Mouse (Mus musculus): ENCODE measurements around the gene Ulk2. TPM values are rescaled to one million over a fixed set of nuclear protein-coding genes. Genes with fewer than 3 reads are reported as not detected.
"Not testable (repeated sequence)": the region's sequence is repeated elsewhere in the genome, so short reads cannot be mapped to it uniquely, and the experiment has no call there.

The Ulk2 gene
- polyA plus RNA-seq, 1 experiment from 2014 or later = 17.7 TPM

GRCm38 (mm10) chr11:61854211-61854987, 474 bp downstream of the Ulk2 start:
- peak; percentile 82 for DNase-seq (ENCODE audit: low spot score)
- H3K27ac ChIP-seq (replicated peaks; ENCODE audit: low read depth, low read length) = peak overlapping the region; percentile 80
- peak; percentile 75 for ATAC-seq (ENCODE audit: insufficient number of reproducible peaks, low FRiP score, low TSS enrichment, low read depth)
- no peaks in the 10 kb centered on the region for H3K36me3 ChIP-seq (ENCODE audit: control insufficient read depth, insufficient read depth, low read length)
- WGBS = under 1% methylated on average over 87 of the region's 87 CpGs
- H3K4me1 ChIP-seq (ENCODE audit: control insufficient read depth, insufficient read depth, low read length) = no peaks in the 10 kb centered on the region
- no peaks in the 10 kb centered on the region for H3K27me3 ChIP-seq (ENCODE audit: control insufficient read depth, insufficient read depth, low read length)
- peak overlapping the region; percentile 79 for H3K4me2 ChIP-seq (ENCODE audit: low read depth, severe bottlenecking)
- H3K4me3 ChIP-seq (ENCODE audit: low read depth, low read length) = peak overlapping the region; percentile 95
- H3K9ac ChIP-seq (ENCODE audit: low read length) = peak overlapping the region; percentile 91
- H3K9me3 ChIP-seq (ENCODE audit: control insufficient read depth, low read length) = no peaks in the 10 kb centered on the region

DNA sequence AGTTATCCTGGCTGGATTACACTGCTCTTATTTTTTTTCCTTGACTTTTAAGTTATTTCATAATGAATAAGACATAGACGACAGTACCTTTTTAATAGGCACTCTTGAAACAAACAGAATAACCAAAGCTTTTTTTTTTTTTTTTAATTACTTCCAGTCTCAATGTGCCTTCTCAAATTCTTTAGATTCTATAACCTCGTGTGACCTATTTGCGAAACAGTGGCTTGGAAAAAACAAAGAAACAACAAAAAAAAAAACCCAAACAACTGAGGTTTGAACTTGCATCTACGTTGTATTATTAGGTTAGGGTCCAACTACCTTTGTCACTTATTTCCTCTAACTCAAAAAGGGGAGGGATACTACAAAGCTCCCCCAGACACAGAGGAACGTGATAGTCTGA, 1.2 kb downstream of the Ulk2 start:
- H3K4me3 ChIP-seq (ENCODE audit: low read depth, low read length) = peak overlapping the region; percentile 95
- 12% methylated on average over 5 of the region's 5 CpGs for WGBS
- no peak for ATAC-seq (ENCODE audit: insufficient number of reproducible peaks, low FRiP score, low TSS enrichment, low read depth)
- H3K4me1 ChIP-seq (ENCODE audit: control insufficient read depth, insufficient read depth, low read length) = no peaks in the 10 kb centered on the region
- peak overlapping the region; percentile 79 for H3K4me2 ChIP-seq (ENCODE audit: low read depth, severe bottlenecking)
- peak overlapping the region; percentile 91 for H3K9ac ChIP-seq (ENCODE audit: low read length)
- H3K36me3 ChIP-seq (ENCODE audit: control insufficient read depth, insufficient read depth, low read length) = no peaks in the 10 kb centered on the region
- no peaks in the 10 kb centered on the region for H3K27me3 ChIP-seq (ENCODE audit: control insufficient read depth, insufficient read depth, low read length)
- no peaks in the 10 kb centered on the region for H3K9me3 ChIP-seq (ENCODE audit: control insufficient read depth, low read length)
- no peak for DNase-seq (ENCODE audit: low spot score)
- H3K27ac ChIP-seq (replicated peaks; ENCODE audit: low read depth, low read length) = no peak overlapping the region

GRCm38 (mm10) chr11:61852916-61853315, 2.0 kb downstream of the Ulk2 start:
- DNase-seq (ENCODE audit: low spot score) (no peak), ATAC-seq (ENCODE audit: insufficient number of reproducible peaks, low FRiP score, low TSS enrichment, low read depth) (no peak)
- H3K9ac ChIP-seq (ENCODE audit: low read length) = no peak overlapping the region
- no peaks in the 10 kb centered on the region for H3K9me3 ChIP-seq (ENCODE audit: control insufficient read depth, low read length)
- H3K4me3 ChIP-seq (ENCODE audit: low read depth, low read length) = no peak overlapping the region
- no peaks in the 10 kb centered on the region for H3K4me1 ChIP-seq (ENCODE audit: control insufficient read depth, insufficient read depth, low read length)
- no peaks in the 10 kb centered on the region for H3K27me3 ChIP-seq (ENCODE audit: control insufficient read depth, insufficient read depth, low read length)
- H3K4me2 ChIP-seq (ENCODE audit: low read depth, severe bottlenecking) = peak overlapping the region; percentile 7; the same call in 1 of the 2 replicates
- no peak overlapping the region for H3K27ac ChIP-seq (replicated peaks; ENCODE audit: low read depth, low read length)
- H3K36me3 ChIP-seq (ENCODE audit: control insufficient read depth, insufficient read depth, low read length) = no peaks in the 10 kb centered on the region

GRCm38 (mm10) chr11:61851195-61851594, 3.7 kb downstream of the Ulk2 start:
- H3K27me3 ChIP-seq (ENCODE audit: control insufficient read depth, insufficient read depth, low read length) = no peaks in the 10 kb centered on the region
- no peak overlapping the region for H3K9ac ChIP-seq (ENCODE audit: low read length)
- WGBS = 84% methylated on average over 3 of the region's 3 CpGs

GRCm38 (mm10) chr11:61840663-61841062, 14.2 kb downstream of the Ulk2 start:
- not testable (repeated sequence) for H3K4me1 ChIP-seq (ENCODE audit: control insufficient read depth, insufficient read depth, low read length); DNase-seq (ENCODE audit: low spot score); ATAC-seq (ENCODE audit: insufficient number of reproducible peaks, low FRiP score, low TSS enrichment, low read depth); H3K27ac ChIP-seq (replicated peaks; ENCODE audit: low read depth, low read length); H3K4me3 ChIP-seq (ENCODE audit: low read depth, low read length); H3K27me3 ChIP-seq (ENCODE audit: control insufficient read depth, insufficient read depth, low read length); H3K4me2 ChIP-seq (ENCODE audit: low read depth, severe bottlenecking); H3K9me3 ChIP-seq (ENCODE audit: control insufficient read depth, low read length); H3K36me3 ChIP-seq (ENCODE audit: control insufficient read depth, insufficient read depth, low read length); H3K9ac ChIP-seq (ENCODE audit: low read length)
- WGBS = 66% methylated on average over 3 of the region's 3 CpGs

More at GRCm38 (mm10) chr11:61851195-61851594, 3.7 kb downstream of the Ulk2 start:
- H3K9me3 ChIP-seq (ENCODE audit: control insufficient read depth, low read length) = no peaks in the 10 kb centered on the region
- no peaks in the 10 kb centered on the region for H3K36me3 ChIP-seq (ENCODE audit: control insufficient read depth, insufficient read depth, low read length)
- H3K4me1 ChIP-seq (ENCODE audit: control insufficient read depth, insufficient read depth, low read length) = no peaks in the 10 kb centered on the region
- ATAC-seq (ENCODE audit: insufficient number of reproducible peaks, low FRiP score, low TSS enrichment, low read depth) (no peak), DNase-seq (ENCODE audit: low spot score) (no peak)
- H3K4me3 ChIP-seq (ENCODE audit: low read depth, low read length) = no peak overlapping the region
- no peak overlapping the region for H3K27ac ChIP-seq (replicated peaks; ENCODE audit: low read depth, low read length)
- no peak overlapping the region for H3K4me2 ChIP-seq (ENCODE audit: low read depth, severe bottlenecking)

DNA sequence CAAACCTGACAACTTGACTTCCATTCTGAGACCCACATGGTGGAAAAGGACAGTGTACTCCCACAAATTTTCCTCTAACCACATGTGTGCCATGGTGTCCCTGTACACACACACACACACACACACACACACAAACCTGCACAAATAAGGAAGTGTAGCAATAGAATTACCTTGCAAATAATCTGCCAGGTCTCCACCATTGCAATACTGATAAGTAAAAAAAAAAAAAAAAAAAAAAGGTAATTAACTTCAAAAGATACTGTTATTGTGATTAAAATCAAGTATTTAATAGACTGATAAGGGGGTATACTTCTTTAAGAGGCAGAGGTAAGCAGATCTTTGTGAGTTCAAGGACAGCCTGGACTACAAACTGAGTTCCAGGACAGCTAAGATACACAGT, 14.9 kb downstream of the Ulk2 start:
- ATAC-seq (ENCODE audit: insufficient number of reproducible peaks, low FRiP score, low TSS enrichment, low read depth) (no peak), DNase-seq (ENCODE audit: low spot score) (no peak)
- no peak overlapping the region for H3K9ac ChIP-seq (ENCODE audit: low read length)
- no peaks in the 10 kb centered on the region for H3K27me3 ChIP-seq (ENCODE audit: control insufficient read depth, insufficient read depth, low read length)
- H3K27ac ChIP-seq (replicated peaks; ENCODE audit: low read depth, low read length) = no peak overlapping the region
- H3K9me3 ChIP-seq (ENCODE audit: control insufficient read depth, low read length) = no peaks in the 10 kb centered on the region
- no peaks in the 10 kb centered on the region for H3K36me3 ChIP-seq (ENCODE audit: control insufficient read depth, insufficient read depth, low read length)
- no peak overlapping the region for H3K4me2 ChIP-seq (ENCODE audit: low read depth, severe bottlenecking)
- H3K4me1 ChIP-seq (ENCODE audit: control insufficient read depth, insufficient read depth, low read length) = no peaks in the 10 kb centered on the region
- H3K4me3 ChIP-seq (ENCODE audit: low read depth, low read length) = no peak overlapping the region

- DNase-seq (ENCODE audit: low spot score) (no peak), ATAC-seq (ENCODE audit: insufficient number of reproducible peaks, low FRiP score, low TSS enrichment, low read depth) (no peak)
- H3K9ac ChIP-seq (ENCODE audit: low read length) = no peak overlapping the region
- H3K4me1 ChIP-seq (ENCODE audit: control insufficient read depth, insufficient read depth, low read length) = no peaks in the 10 kb centered on the region
- H3K4me2 ChIP-seq (ENCODE audit: low read depth, severe bottlenecking) = no peak overlapping the region
- H3K36me3 ChIP-seq (ENCODE audit: control insufficient read depth, insufficient read depth, low read length) = no peaks in the 10 kb centered on the region; the same call in 1 of the 2 replicates
- no peak overlapping the region for H3K27ac ChIP-seq (replicated peaks; ENCODE audit: low read depth, low read length)
- WGBS = 83% methylated on average over 1 of the region's 1 CpGs
- no peaks in the 10 kb centered on the region for H3K9me3 ChIP-seq (ENCODE audit: control insufficient read depth, low read length)
- H3K4me3 ChIP-seq (ENCODE audit: low read depth, low read length) = no peak overlapping the region
- H3K27me3 ChIP-seq (ENCODE audit: control insufficient read depth, insufficient read depth, low read length) = no peaks in the 10 kb centered on the region
Measured at GRCm38 (mm10) chr11:61839182-61839581, 15.7 kb downstream of the Ulk2 start.

- ATAC-seq (ENCODE audit: insufficient number of reproducible peaks, low FRiP score, low TSS enrichment, low read depth) = no peak
- no peak for DNase-seq (ENCODE audit: low spot score)
- H3K4me1 ChIP-seq (ENCODE audit: control insufficient read depth, insufficient read depth, low read length) = no peaks in the 10 kb centered on the region
- no peak overlapping the region for H3K27ac ChIP-seq (replicated peaks; ENCODE audit: low read depth, low read length)
- H3K9ac ChIP-seq (ENCODE audit: low read length) = no peak overlapping the region
- H3K4me2 ChIP-seq (ENCODE audit: low read depth, severe bottlenecking) = no peak overlapping the region
- no peaks in the 10 kb centered on the region for H3K27me3 ChIP-seq (ENCODE audit: control insufficient read depth, insufficient read depth, low read length)
- WGBS = 49% methylated on average over 4 of the region's 4 CpGs
- no peaks in the 10 kb centered on the region for H3K9me3 ChIP-seq (ENCODE audit: control insufficient read depth, low read length)
- H3K4me3 ChIP-seq (ENCODE audit: low read depth, low read length) = no peak overlapping the region
- H3K36me3 ChIP-seq (ENCODE audit: control insufficient read depth, insufficient read depth, low read length) = no peaks in the 10 kb centered on the region
Measured at GRCm38 (mm10) chr11:61809793-61810192, 45.1 kb downstream of the Ulk2 start.
